Mouse (Mus musculus) G1E-ER4 (cell line): ENCODE data around the gene BC048403. TPM values are rescaled to one million over a fixed set of nuclear protein-coding genes. Genes with fewer than 3 reads are reported as not detected.

Experiments
- GATA1 ChIP-seq: IDR thresholded peaks from one replicate; pipeline ENCODE4 v1.8.0; 2012; ENCODE audit warnings: low read length, inconsistent platforms
- polyA plus RNA-seq: library from polyadenylated mRNA; stranded (reverse); fragments of >175 nt; gene quantifications from 2 replicates; pipeline ENCODE4 v1.2.3, GENCODE M21; 2012

Gene BC048403
- polyA plus RNA-seq = 9.8 and 10.4 TPM in 2 replicates

DNA sequence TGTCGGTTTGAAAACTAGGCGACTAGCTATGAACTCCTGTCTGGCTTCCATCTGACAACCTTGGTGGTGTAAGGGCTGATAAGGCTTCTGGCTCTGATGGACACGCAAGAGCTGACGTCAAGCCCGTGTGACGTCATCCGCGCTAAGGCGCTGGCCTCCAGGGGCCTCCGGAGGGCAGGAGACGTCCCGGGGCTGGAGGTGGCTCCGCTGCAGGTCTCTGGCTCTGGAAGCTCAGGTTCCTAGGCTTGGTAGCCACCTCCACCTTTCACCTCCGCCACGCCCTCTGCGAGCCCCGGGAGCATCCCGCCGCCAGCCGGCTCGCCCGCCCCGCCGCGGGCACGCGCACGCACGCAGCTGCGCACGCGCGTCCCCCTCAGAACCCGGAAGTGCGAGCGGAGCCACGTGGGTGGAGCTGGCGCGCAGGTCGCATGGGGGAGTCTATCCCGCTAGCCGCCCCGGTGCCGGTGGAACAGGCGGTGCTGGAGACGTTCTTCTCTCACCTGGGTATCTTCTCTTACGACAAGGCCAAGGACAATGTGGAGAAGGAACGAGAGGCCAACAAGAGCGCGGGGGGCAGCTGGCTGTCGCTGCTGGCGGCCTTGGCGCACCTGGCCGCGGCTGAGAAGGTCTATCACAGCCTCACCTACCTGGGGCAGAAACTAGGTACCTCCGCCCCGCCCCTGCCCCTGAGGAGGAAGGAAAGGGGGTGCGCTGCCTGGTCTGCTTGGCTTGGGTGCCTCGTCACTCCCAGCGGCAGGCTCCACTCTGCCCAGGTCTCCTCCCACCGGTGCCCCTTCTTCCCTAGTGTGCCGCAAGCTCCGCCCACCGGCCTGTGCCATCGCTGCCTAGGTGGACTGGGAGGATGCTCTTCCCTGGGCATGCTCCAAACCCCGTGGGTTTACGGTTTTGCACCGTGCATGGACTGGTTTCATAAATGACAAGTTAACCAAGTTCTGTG, at the start of gene BC048403:
BC048403 (plus strand) TSS at position 390 of the 958 bp plus-strand sequence.
- TF ChIP-seq GATA1 = no peak

DNA sequence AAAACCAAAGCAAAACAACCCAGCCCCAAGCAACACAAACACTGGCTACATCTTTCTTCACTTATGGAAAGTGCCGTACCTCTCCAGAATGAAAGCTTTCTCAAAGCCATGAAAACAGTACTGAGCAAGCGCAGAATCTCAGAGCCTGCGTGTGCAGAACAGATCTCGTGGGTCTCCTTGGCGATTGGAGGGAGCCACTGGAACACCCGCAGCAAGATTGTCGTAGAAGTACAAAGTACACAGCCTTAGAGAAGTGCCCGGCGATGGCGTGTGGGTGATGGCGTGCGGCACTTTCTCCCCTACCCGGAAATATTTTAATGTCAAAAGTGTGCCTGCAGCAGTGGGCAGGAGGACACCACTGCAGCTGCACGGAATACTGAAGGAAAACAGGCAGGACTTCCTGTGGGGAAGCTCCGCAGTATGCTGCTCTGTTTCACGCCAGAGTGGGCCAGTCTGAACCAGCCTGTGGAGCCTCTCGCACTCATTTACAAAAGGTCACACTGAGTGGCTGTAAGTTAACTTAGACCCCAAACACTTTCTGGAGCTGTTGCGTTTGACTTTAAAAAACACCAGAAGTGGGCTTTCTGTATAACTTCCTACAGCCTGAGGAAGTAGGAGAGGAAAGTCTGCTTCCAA, 46.7 kb upstream of the BC048403 start:
- TF ChIP-seq GATA1 = no peak

DNA sequence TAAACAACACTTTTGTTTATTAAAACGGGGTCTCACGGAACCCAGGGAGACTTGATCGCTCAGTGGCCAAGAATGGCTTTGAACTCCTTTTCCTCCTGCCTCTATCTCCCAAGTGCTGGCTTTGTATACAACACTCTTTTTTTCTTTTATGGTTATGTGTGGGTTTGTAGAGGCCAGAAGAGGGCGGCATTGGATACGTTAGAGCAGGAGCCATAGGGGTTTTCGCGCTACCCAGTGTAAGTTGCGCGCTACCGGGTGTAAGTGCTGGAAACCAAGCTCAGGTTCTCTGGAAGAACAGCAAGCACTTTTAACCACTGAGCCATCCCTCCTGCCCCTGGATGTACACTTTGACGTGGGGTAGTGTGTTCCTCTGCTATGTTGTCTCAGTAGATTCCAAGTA, 45.2 kb upstream of the BC048403 start:
- no peak for TF ChIP-seq GATA1

DNA sequence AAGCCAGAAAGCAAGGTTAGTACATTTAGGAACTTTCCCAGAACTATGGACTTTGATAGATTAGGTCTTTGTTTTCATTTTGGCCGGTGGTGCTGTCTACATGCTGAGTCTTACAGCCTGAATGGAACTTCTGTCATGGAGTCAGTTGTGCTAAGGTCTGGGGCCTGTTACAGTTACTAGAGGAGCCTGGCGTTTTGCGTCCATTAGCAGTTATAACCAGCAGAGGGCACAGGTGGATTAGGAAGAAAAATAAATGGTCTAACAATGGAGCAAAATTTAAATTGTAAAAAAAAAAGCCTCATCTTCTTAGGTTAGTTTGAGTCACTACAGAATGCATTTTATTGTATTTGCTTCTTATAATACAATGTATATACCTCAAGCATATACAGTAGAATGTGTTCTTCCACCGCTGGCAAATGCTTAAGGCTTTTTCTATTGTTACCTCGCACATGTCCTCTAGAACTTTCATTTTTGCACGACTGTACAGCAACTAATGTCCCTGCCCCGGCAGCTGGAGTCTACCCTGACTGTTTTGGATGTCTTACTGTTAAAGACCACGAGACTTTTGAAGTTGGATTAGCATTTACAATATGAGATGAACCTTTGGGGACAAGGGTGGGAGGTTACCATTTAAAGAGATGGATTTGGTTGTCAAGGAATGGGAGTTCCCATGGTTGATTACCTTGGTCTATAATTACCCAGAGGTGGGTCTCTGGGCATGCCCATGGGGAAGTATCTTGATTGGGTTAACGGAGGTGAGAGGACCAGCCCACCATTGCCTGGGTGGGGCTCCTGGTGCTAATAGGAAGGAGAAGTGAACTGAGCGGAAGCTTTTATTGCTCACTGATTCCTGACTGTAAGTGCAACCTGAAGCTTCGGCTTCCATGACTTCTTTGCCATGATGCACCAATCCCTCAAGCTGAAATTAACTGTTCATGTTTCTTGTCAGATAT, 38.2 kb upstream of the BC048403 start:
- no peak for TF ChIP-seq GATA1

DNA sequence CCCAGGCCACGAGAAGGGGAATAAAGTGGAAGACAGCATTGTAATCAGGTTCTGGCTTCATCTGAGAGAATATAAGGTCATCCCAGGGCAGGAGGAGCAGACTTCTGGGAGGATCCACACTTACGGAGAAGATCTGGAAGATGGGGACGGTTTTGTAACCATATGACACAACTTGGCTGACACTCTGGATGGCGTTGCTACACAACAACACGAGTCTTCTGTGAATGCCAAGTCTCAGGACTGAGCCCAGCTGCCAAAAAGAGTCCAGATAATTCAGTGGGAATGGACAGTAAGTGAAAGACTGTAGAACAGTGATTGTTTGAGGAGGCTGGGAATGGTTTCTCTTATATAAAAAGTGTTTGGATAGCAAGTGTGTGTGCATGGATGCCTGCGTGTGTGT, 36.1 kb upstream of the BC048403 start:
- TF ChIP-seq GATA1 = no peak

DNA sequence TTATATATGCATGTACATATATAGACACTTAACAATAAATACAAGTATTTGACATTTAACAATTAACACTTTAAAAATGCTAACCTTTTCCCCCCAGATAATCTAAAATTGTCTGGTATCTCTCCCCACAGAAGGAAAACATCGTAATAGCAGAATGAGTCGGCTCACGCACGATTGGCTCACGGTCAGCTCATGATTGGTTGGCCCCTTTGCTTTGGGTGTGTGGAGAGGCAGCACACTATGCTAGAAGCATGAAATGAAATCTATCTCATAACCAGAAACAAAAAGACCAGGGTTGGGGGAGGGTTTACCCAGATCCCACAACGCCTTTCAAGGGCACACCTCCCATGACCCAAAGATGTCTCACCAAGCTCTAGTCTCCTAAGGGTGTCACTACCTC, 34.9 kb upstream of the BC048403 start:
- TF ChIP-seq GATA1 = no peak

DNA sequence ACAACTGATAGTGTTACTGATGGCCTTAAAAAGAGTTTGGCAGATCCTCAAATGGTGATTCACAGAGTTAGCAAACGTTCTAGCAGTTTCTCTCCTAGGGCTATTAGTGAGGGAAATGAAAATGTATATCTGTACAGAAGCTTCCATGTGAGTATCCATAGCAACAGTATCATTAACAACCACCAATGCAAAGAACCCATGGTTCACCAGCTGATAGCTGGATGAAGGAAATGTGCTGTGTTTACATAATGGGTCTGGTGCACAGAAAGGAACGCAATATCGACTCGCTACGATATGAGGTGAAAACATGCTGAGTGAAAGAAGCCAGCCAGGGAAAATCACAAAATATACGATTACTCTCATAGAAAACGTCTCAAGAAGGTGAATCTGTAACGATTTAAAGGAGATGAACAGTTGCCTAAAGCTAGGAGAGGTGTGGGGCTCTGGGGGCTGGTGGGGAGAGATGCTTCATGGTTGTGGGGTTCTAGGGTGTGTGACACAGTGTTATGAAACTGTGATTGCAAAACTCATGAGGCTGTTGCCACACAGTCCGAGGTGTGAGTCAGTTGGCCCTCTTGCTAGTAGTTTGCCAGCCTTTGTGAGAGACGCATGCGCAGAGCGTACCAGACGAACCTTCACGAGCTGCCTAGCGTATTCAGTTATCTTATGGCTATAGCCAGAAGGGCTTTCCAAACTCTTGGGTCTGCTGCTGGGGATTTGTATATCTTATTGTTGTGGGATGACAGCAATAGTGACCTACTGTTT, 34.2 kb upstream of the BC048403 start:
- no peak for TF ChIP-seq GATA1

DNA sequence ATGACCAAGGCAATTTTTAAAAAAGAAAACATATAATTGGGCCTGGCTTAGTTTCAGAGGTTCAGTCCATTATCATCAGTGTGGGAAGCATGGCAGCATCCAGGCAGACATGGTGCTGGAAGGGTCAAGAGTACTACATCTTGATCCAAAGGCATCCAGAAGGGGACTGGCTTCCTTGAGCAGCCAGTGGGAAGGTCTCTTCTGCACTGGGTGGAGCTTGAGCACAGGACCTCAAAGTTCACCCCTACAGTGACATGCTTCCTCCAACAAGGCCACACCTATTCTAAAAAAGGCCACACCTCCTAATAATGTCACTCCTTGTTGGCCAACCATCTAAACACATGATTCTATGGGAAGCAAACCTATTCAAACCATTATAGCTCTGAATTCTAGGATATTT, 22.9 kb upstream of the BC048403 start:
- no peak for TF ChIP-seq GATA1

DNA sequence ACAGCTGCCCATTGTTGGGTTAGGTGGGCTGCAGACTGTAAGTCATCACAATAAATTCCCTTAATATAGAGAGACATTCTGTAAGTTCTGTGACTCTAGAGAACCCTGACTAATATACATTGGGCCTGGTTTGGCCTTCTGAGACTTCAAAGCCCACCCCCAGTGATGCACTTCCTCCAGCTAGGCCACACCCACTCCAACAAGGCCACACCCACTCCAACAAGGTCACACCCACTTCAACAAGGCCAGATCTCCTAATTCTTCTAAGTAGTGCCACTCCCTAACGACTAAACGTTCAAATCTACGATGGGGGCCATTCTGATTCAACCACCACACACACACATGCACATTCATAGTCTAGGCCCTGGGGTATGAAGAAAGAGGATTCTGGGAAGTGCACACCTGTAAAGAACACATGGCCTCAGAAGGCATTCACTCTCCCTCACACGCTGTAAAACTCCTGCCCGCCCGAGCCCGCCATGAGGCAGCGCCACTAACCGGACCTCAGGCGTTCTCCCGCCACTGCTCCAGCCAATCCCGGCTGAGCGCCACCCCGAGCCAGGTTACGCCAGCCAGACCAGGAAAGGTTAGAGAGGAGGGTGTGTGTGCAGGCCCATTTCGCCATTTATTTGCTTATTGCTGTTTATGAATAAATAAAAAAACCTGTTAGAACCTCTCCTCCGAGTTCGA, 20.7 kb upstream of the BC048403 start:
- no peak for TF ChIP-seq GATA1

DNA sequence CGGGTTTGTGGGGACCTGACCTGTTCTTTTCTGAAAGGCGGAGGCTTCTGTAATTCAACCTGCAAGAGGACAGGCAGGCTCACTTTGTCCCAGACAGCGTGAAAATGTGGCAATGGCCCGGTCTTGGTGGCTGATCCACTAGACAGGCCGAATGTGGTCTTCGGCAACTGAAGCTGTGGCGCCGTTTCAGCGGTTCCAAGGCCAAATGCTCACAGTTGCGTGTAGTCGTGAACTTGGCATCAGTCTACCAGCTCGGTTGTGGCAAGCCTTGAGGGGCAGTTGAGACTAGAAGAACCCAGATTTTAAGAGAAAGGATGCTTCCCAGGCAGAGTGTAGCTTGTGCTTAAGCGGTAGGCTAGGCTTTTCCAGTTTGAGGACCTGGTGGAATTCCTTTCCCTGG, 19.0 kb upstream of the BC048403 start:
- no peak for TF ChIP-seq GATA1

DNA sequence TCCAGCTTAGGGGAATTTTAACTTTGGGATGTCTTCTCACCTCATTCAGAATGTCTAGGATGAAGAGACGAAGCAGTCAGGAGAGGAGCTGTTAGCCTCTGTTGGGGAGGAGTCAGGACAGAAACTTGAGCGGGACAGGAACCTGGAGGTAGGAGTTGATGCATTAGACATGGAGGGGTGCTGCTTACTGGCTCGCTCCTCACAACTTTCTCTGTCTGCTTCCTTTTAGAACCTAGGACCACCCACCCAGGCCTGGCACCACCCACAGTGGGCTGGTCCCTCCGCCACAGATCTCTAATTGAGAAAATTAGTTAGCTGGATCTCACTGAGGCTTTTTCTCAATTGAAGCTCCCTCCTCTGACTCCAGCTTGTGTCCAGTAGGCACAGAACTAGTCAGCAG, 13.2 kb upstream of the BC048403 start:
- no peak for TF ChIP-seq GATA1

DNA sequence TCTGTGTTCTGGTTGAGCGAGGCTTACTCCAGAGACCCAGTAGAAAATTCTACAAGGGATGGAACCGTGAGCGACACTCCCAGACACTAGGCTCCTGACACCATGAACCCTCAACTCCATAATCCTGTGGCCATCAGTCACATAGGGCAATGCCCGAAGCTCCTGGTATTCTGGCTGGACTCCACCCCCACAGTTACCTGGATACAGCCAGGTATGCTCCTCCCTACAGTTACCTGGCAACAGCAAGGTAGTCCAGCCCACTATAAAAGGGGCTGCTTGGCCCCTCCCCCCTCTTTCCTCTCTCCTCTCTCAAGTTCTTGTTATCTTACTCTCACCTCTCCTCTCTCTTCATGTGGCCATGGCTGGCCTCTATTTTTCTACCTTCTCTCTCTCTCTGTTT, 12.6 kb upstream of the BC048403 start:
- TF ChIP-seq GATA1 = no peak

DNA sequence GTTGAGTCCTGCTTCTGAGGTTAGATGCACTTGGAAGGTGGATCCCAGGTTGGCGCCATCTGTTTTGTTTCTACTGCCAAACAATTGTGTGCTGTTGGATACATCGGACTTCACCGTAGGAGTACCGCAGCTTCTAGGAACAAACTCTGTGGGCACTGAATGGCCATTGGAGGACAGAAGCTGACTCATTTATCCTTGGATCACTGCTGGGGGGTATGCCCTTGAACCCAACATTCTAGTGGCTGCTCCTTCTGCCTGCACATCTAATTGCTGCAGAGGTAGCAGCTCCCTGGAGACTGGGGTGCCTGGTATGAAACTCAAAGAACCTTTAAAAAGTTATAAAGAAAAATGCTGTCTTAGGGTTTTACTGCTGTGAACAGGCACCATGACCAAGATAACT, 11.5 kb upstream of the BC048403 start:
- no peak for TF ChIP-seq GATA1

DNA sequence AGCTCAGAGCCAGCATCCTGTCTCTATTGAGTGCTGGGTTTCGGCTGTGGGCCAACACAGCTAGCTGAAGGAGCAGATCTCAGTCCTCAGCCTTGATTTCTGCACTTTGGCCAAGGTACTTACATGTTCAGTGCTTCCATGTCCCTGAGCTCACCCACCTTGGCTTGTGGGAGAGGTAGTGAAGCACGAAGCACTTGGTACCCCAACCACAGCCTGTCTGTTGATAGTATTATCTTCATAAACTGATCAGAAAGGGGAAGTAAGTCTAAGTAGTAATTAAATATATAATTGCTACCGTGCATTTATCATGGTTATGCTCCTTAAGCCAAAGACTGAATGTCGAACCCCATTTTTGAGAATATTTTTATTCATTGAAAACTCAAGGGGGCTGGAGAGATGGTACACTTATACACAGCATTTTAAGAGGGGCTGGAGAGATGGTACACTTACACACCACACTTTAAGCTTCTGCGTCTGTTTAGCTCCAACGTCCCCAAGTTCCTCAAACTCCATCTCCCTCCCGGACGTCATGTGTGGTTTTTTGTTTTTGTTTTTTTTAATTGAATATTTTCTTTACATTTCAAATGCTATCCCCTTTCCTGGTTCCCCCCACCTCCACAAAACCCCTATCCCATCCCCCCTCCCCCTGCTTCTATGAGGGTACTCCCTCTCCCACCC, 8.6 kb upstream of the BC048403 start:
- TF ChIP-seq GATA1 = no peak
